ENCODE assay signal across 21 mouse cellular contexts in genomic region chr3:123320341-123320740, GRCm38 (mm10).
"Had no signal": no experiment of that assay in that cellular context is flagged by ENCODE, and none has a peak within 500 bp of the region (broad histone marks: within the 10 kb centered on the region; RNA-seq: fewer than 3 reads in every experiment).

No protein-coding gene starts in this region.

- H3K9ac ChIP-seq: limb, embryonic 12.5 days; limb, embryonic 15.5 days; liver, embryonic 14.5 days; liver, postnatal 0 days; lung, embryonic 14.5 days; midbrain, embryonic 12.5 days; midbrain, embryonic 15.5 days; stomach, embryonic 15.5 days had no signal

- DNase-seq: kidney, adult 11 months; kidney, adult 9 months; kidney, postnatal 14 days; kidney, postnatal 4 days; left cerebral cortex, postnatal 4 days; liver, postnatal 0 days; lung, embryonic 14.5 days; right cerebral cortex, adult 18-20 months; right cerebral cortex, postnatal 25 days; spleen, adult 18-20 months; thymus, postnatal 25 days had no signal

- H3K9me3 ChIP-seq: limb, embryonic 12.5 days; limb, embryonic 15.5 days; midbrain, embryonic 12.5 days; midbrain, embryonic 15.5 days; stomach, embryonic 15.5 days had no signal

- H3K27me3 ChIP-seq: limb, embryonic 12.5 days; limb, embryonic 15.5 days; midbrain, embryonic 12.5 days; midbrain, embryonic 15.5 days; stomach, embryonic 15.5 days had no signal

- H3K4me1 ChIP-seq: limb, embryonic 12.5 days; limb, embryonic 15.5 days; midbrain, embryonic 12.5 days; midbrain, embryonic 15.5 days had no signal

- ATAC-seq: liver, postnatal 0 days; lung, postnatal 0 days; midbrain, embryonic 15.5 days had no signal

- H3K4me2 ChIP-seq: limb, embryonic 12.5 days; limb, embryonic 15.5 days; liver, embryonic 11.5 days; lung, embryonic 14.5 days; midbrain, embryonic 12.5 days; midbrain, embryonic 15.5 days; stomach, embryonic 15.5 days had no signal

- H3K36me3 ChIP-seq: limb, embryonic 12.5 days; midbrain, embryonic 12.5 days; midbrain, embryonic 15.5 days had no signal

- H3K27ac ChIP-seq: limb, embryonic 12.5 days; limb, embryonic 15.5 days; liver, embryonic 14.5 days; macrophage; midbrain, embryonic 12.5 days; midbrain, embryonic 15.5 days; stomach, embryonic 15.5 days had no signal

- H3K4me3 ChIP-seq: limb, embryonic 12.5 days; limb, embryonic 15.5 days; midbrain, embryonic 12.5 days; midbrain, embryonic 15.5 days; myocyte; stomach, embryonic 15.5 days had no signal
